Mouse (Mus musculus) small intestine, adult 2 months (tissue): ENCODE results near the gene Zmynd8.

Experiments used
- CTCF ChIP-seq: fragments of 200-500 bp; IDR thresholded peaks from 2 replicates; pipeline ENCODE4 v1.5.1; 2012; ENCODE audit warnings: low read depth, mild to moderate bottlenecking, control low read depth, inconsistent platforms, low read length, moderate library complexity, mixed read lengths; ENCODE audit not compliant: insufficient replicate concordance, insufficient read length; ENCODE audit errors: extremely low read depth
- POLR2A ChIP-seq: fragments of 200-500 bp; IDR thresholded peaks from 2 replicates; pipeline ENCODE4 v1.6.1; 2012; ENCODE audit warnings: low read depth, mild to moderate bottlenecking, control low read depth, inconsistent platforms, low read length, moderate library complexity

GRCm38 (mm10) chr2:165946046-165946564 is 47.3 kb upstream of the Zmynd8 start:
- no peak for TF ChIP-seq POLR2A
- TF ChIP-seq CTCF, result no peak
